Mouse (Mus musculus) spleen, postnatal 10 days (tissue): ENCODE data around the gene Fes.
A peak's percentile ranks its signal among the peaks of the same experiment; 100 is the strongest.
"Not testable (repeated sequence)": the region's sequence is repeated elsewhere in the genome, so short reads cannot be mapped to it uniquely, and the experiment has no call there.

ENCODE experiments used
- DNase-seq, 2 experiments: peaks; one replicate each; pipeline ENCODE4 v3.0.0; 2021 to 2022; ENCODE audit warnings: low spot score in 2 of 2

Fes gene

DNA sequence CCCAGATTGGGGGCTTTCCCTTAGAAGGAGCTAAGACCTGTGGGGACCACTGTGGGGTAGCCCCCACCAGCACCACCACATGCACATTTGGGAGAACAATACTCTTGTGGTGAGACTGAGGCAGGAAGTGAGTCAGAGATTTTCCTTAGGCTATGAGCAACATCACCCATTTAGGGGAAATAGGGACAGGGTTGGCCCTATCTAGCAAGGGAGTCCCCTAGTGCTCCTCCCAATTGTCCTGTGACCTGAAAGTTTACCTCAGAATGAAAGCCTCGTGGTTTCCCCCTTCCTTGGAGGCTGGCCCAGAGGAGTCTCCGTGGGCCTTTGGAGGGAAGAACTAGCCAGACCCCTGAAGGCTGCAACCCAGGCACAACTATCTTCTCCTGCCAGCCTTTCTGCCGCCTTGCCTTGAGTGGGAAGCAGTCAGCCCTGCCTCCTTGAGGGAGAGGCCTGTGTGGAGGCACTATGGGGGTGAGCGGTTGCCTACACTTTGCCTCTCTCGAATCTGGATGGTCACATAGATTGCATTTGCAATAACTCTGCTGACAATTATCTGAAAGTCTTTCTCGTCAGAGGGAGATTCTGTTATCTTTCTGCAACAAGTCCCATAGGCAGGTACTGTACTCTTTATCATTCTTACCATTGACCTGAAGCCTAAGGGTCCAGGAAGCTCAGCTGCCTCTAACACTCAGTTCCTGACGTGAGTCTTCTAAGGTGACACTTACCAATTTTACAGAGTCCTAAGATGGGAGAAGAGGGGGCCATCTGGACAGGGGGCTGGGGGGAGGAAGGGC, 16.6 kb upstream of the Fes start:
- DNase-seq = no peak

DNA sequence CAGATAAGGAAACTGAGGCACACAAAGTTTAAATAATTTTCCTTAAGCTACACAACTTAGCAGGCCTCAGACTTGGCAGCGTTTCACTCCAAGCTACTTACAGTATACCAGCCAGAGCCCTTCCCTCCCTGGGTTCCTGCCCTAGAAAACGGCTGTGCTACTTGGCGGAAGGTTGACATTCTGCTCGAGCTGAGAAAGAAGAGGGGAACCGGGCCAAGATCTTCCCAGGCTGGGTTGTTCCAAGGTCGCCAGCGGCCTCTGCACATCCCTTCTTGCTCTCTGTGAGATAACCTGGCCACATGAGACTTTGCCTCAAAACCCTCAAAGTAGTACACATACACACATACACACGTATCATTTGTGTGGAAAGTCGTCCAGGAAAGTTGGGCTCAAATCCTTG, 15.8 kb upstream of the Fes start:
- peak in 1 of 2 experiments; percentile 42 for DNase-seq

GRCm38 (mm10) chr7:80402651-80403321, 15.0 kb upstream of the Fes start:
- peak; percentile 62 to 84 for DNase-seq

DNA sequence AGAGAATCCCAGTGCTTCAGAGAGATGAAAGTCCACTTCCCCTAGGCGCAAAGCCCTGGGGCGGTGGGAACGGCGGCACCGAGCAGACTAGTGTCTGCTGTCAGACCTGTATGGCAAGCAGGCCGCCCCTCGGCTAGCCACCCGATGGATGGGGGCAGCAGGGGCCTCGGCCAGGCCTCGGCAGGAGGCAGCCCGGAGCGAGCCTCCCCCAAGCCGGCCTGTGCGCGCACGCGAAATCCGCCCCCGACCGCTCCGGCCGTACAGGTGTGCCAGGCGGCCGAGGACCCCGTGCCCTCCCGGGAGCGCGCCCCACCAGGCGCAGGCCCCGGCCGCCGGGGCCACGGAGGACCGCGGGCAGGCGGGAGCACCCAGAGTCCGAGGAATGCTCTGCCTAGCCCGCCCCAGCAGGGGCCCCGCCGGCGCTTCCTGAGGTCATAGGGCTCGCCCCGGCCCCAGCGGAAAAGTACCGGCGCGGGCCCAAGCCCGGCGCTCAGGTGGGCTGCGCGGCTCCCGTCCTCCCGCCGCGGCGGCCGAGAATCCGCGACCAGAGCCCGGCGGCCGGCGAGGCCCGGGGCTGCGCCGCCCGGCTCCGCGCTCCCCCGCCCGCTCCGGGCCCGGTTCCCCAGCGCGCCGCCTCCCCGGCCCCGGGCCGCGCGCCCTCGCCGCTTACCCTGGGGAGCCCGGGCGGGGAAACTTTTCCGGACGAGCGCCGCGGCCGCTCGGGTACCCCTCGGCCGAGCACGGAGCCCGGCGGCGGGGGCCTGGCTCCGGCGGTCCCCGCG, 14.3 kb upstream of the Fes start:
- peak; percentile 70 to 79 for DNase-seq

DNA sequence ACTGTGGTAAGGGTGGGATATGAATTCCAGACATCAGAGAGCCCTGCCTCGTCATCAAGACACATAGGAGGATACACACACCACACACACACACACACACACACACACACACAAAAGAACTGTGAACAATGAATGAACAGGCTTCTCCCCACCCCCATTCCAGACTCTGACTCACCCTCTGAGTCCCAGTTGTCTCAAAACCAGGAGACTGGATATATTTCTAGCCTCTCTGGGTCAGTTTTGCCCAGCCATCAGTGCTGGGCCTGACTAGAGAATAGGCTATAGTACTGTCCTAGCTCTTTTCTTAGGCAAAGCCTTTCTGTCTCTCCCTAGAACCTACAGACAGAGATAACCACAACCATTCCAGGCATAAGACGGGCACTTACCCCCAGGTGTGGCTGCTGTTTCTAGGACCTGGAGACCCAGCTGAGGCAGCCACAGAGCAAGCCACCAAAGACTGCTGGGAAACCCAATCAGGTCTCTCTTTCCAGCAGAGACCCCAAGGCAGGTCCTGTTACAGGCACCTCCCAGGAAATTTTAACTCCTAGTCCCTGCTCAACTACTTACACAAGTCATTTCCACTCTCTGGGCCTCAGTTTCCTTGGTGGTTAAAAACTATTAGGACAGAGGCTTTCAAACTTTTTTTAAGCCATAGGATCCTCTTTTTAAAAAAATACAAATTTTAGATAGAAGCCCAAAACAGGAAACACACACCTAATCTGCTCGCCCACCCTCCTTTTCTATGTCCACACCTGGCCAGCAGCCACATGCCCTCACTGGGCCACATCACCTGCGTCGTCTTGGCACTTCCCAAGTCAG, 13.5 kb upstream of the Fes start:
- DNase-seq = peak in 1 of 2 experiments; percentile 52

- DNase-seq = no peak
Measured at GRCm38 (mm10) chr7:80400571-80400970, 12.8 kb upstream of the Fes start.

- DNase-seq = no peak
Measured at GRCm38 (mm10) chr7:80400099-80400498, 12.4 kb upstream of the Fes start.

- no peak for DNase-seq
Measured at GRCm38 (mm10) chr7:80398654-80399444, 11.1 kb upstream of the Fes start.

- DNase-seq = no peak
Measured at GRCm38 (mm10) chr7:80397986-80398385, 10.2 kb upstream of the Fes start.

GRCm38 (mm10) chr7:80396427-80396826, 8.7 kb upstream of the Fes start:
- DNase-seq = not testable (repeated sequence)

- DNase-seq = no peak
Measured at GRCm38 (mm10) chr7:80394600-80394999, 6.9 kb upstream of the Fes start.

DNA sequence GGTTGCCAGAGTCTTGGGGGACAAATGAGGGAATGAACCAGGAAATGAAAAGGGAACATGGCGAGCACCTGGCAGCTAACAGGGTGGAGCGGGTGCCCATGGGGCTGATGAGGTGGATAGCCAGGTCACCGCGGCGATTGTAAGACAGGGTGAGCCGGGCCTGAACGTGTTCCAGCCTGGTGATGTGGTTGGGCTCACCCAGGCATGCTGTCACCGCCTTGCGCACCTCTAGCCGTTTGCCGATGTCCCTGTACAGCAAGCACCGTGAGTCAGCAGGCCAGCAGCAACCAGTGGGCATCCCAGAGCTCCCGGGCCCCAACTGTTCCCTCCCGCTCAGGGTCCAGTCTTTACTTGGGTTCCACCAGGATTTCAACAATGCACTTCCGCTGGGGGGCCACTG, 4.4 kb upstream of the Fes start:
- DNase-seq = no peak

- DNase-seq = peak; percentile 43 to 49
Measured at GRCm38 (mm10) chr7:80387033-80387632, 613 bp downstream of the Fes start.

DNA sequence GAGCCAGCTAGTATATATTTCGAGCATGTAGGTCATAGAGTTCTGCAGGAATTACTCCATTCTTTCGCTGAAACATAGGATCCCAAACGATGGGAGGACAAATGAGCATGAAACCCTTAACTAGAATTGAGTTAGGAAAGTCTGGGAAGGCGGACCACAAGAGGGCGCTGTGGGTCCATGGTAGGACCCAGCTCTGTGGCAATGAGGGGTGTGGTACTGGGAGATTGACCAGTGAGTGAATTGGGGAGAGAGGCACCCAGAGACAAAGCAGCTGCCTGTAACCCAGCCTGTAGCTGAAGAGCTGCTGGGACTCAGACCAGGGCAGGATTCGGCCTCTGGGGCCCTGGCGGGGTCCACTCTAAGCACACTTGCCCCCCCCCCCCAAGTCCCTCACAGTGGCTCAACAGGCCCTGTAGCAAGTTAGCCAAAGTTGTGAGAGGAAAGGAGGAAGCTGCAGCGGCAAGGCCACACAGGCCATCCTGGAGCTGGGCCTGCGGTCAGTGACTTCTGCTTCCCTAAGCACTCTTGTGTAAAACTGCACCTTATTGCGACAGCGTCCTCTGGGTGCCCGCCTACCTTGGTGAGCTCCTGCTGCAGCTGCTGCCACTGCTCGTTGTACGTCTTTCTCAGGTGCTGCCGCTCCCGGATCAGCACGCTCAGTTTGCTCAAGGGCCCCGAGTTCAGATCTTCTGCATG, 1.4 kb downstream of the Fes start:
- DNase-seq = peak; percentile 89 to 95

DNA sequence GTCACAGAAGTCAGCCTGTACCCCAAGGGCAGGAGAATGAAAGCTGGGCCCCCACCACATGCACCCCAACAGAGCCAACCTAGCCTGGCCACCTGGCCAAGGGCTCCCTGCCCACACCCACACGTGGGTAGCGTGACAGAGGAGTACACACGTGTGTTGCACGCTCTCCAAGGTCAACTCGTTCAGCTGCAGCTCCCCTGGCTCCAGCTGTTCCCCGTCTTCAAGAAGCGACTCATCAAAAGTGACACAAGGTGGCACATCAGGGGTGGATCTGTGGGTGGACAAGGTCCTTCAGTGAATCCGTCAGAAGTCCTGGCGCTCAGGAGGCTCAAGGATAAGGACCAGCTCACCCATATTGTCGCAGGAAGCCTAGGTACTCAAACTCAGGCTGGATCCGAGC, 4.8 kb downstream of the Fes start:
- no peak for DNase-seq

GRCm38 (mm10) chr7:80379531-80379930, 8.2 kb downstream of the Fes start:
- peak in 1 of 2 experiments; percentile 62 for DNase-seq

GRCm38 (mm10) chr7:80377471-80377870, 10.3 kb downstream of the Fes start:
- DNase-seq = peak; percentile 64 to 85

GRCm38 (mm10) chr7:80376192-80376591, 11.6 kb downstream of the Fes start:
- DNase-seq = no peak

DNA sequence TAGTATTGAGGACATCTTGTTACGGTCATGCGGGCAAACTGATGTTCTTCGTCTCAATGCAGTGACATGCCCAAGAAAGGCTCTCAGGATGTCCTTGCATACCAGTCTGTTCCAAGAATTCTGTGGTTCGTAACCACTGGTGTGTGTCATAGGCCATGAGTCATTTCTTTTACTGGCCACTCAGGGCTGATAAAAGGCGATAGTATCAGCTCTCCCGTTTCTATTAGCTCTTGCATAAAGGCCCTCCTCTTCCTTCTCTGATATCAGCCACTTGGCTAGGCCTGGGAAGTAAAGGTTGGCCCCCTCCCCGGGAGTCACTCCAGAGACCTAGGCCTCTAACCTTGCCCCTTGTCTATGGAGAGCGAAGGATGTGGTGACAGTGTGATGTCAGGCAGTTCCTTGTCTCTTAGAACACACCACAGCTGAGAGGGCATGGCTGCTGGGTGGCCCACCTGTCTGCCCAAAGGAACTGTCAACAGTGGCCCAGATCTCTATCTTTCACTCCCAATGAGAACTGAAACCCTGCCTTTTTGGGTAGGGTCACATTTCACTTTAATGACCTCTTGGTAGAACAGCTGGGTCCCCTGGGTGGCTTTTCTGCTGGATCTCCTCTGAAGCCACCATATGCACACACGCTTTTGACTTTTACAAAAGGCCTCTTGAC, 12.2 kb downstream of the Fes start:
- DNase-seq = no peak
